Mouse (Mus musculus) G1E (cell line): ENCODE data around the gene Lman2.

ENCODE experiments used
- CTCF ChIP-seq: IDR thresholded peaks from 2 replicates; pipeline ENCODE4 v1.5.1; 2012; ENCODE audit warnings: low read depth, low read length, inconsistent platforms, mixed read lengths
- GATA1 ChIP-seq: IDR thresholded peaks from 2 replicates; pipeline ENCODE4 v1.6.1; 2012; ENCODE audit warnings: borderline replicate concordance, low read length, inconsistent platforms, mixed read lengths
- POLR2AphosphoS5 ChIP-seq: IDR thresholded peaks from 2 replicates; pipeline ENCODE4 v1.6.1; 2012; ENCODE audit warnings: low read depth, low read length, inconsistent platforms; ENCODE audit not compliant: insufficient replicate concordance
- TAL1 ChIP-seq: conservative IDR thresholded peaks from 2 replicates; pipeline ENCODE4 v1.6.1; 2012; ENCODE audit warnings: low read depth, low read length, inconsistent platforms, mixed read lengths

DNA sequence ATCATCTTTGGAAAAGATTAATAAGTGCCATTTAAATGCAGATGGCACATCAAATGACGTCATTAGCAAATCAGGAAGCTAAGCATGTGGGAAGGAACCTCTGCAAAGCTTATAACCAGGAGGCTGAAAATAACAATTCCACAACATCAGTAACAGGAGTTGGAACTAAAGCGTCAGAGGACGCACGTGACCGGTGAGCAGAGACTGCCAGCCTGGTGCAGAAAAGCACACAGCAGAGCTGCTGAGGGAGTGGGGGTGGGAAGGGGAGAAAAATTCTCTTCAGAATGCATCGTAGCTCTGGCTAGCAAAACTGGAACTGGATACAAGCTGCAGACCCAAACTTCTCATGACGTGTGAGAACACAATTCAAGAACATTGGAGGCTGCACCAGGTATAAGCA, 18.3 kb downstream of the Lman2 start:
- TF ChIP-seq CTCF (no peak), GATA1 (no peak), POLR2AphosphoS5 (no peak), TAL1 (no peak)
